Mouse (Mus musculus) bone marrow, adult 2 months (tissue): ENCODE results near the gene Psmb8. TPM values are rescaled to one million over a fixed set of nuclear protein-coding genes. Genes with fewer than 3 reads are reported as not detected.
"Not testable (repeated sequence)": the region's sequence is repeated elsewhere in the genome, so short reads cannot be mapped to it uniquely, and the experiment has no call there.

Source experiments
- H3K27ac ChIP-seq: fragments of 200-500 bp; 2 replicates; pipeline ENCODE4 v1.5.1; 2012; ENCODE audit warnings: low read depth, mild to moderate bottlenecking, control low read depth, inconsistent platforms, low read length; ENCODE audit not compliant: control insufficient read depth, poor library complexity, insufficient read depth
- H3K4me1 ChIP-seq: fragments of 200-500 bp; 2 replicates; pipeline ENCODE4 v1.6.1; 2011; ENCODE audit warnings: low read length; ENCODE audit not compliant: control insufficient read depth, insufficient read depth
- H3K4me3 ChIP-seq: fragments of 200-500 bp; replicated peaks from 2 replicates; pipeline ENCODE3; 2011; ENCODE audit warnings: mild to moderate bottlenecking, low read depth, low read length, control low read depth; ENCODE audit not compliant: control insufficient read depth
- CTCF ChIP-seq: fragments of 200-500 bp; IDR thresholded peaks from 2 replicates; pipeline ENCODE4 v1.5.1; 2011; ENCODE audit warnings: low read length, control low read depth; ENCODE audit not compliant: control insufficient read depth, insufficient read depth
- POLR2A ChIP-seq: fragments of 200-500 bp; IDR thresholded peaks from 2 replicates; pipeline ENCODE4 v1.6.1; 2011; ENCODE audit warnings: low read depth, mild to moderate bottlenecking, control low read depth, low read length, borderline replicate concordance; ENCODE audit not compliant: control insufficient read depth
- WGBS: fragments of 180-500 bp; shearing (Covaris S2); methylation state at CpG from one replicate; pipeline ENCODE4 v1.1.7; 2018; 5-methylcytosine and 5-hydroxymethylcytosine counted together
- polyA plus RNA-seq: library from polyadenylated mRNA; stranded (reverse); fragments of >200 nt; gene quantifications from 2 replicates; pipeline ENCODE4 v1.2.4, GENCODE M21; 2011; ENCODE audit warnings: low replicate concordance; ENCODE audit not compliant: missing spikeins, insufficient read depth, insufficient read length

Psmb8 gene
- polyA plus RNA-seq, 1 experiment: 68.8 TPM

DNA sequence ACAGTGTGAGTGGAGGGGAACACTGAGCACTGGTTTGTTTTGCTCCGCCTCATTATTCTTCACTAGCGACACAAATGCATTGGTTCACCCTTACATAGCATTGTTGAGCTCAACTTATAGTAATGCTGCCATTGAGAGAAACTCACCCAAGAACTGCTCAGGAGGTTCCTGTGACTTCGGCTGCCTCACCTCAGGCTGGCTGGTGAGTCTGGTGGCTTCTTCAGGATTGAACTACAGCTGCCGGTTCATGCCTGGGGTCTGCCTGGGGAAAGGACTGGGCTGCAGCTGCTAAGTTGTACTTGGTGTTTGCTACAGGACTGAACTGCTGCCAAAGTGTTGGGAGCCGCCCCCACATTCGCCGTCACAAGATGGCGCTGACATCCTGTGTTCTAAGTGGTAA lies 27.9 kb downstream of the Psmb8 start:
- Histone ChIP-seq H3K4me3 (no peak overlapping the region), H3K27ac (no peak overlapping the region), H3K4me1 (no peaks in the 10 kb centered on the region)
- TF ChIP-seq CTCF: no peak
- TF ChIP-seq POLR2A: no peak
- 90% methylated on average over 8 of the region's 8 CpGs for WGBS

DNA sequence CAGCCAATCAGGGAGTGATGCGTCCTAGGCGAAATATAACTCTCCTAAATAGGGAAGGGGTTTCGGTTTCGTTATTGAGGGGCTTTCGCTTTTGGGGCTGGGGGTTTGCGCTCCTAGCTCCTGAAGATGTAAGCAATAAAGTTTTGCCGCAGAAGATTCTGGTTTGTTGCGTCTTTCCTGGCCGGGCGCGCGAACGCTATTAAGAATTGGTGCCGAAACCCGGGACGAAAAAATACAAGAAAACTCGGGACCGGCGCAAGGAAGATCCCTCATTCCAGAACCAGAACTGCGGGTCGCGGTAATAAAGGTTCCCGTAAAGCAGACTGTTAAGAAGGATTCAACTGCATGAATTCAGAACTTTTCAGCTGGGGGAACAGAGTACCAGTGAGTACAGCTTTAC lies 28.4 kb downstream of the Psmb8 start:
- not testable (repeated sequence) for H3K4me1 ChIP-seq, H3K4me3 ChIP-seq, H3K27ac ChIP-seq
- 97% methylated on average over 17 of the region's 23 CpGs for WGBS

DNA sequence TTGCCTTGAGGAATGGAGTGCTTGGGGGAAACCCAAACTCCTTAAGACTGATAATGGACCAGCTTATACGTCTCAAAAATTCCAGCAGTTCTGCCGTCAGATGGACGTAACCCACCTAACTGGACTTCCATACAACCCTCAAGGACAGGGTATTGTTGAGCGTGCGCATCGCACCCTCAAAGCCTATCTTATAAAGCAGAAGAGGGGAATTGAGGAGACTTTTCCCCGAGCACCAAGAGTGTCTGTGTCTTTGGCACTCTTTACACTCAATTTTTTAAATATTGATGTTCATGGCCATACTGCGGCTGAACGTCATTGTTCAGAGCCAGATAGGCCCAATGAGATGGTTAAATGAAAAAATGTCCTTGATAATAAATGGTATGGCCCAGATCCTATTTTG lies 33.5 kb downstream of the Psmb8 start:
- WGBS: 89% methylated on average over 9 of the region's 9 CpGs
- H3K4me1 ChIP-seq, H3K27ac ChIP-seq, H3K4me3 ChIP-seq: not testable (repeated sequence)

DNA sequence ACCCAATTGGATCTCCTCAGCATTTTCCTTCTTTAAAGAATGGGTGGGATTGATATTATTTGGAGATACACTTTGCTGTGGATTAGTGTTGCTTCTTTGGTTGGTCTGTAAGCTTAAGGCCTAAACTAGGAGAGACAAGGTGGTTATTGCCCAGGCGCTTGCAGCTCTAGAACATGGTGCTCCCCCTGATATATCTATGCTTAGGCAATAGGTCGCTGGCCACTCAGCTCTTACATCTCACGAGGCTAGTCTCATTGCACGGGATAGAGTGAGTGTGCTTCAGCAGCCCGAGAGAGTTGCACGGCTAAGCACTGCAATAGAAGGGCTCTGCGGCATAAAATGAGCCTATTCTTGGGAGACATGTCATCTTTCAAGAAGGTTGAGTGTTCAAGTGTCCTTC lies 34.5 kb downstream of the Psmb8 start:
- WGBS: 94% methylated on average over 7 of the region's 7 CpGs
- H3K4me1 ChIP-seq, H3K27ac ChIP-seq, H3K4me3 ChIP-seq: not testable (repeated sequence)

DNA sequence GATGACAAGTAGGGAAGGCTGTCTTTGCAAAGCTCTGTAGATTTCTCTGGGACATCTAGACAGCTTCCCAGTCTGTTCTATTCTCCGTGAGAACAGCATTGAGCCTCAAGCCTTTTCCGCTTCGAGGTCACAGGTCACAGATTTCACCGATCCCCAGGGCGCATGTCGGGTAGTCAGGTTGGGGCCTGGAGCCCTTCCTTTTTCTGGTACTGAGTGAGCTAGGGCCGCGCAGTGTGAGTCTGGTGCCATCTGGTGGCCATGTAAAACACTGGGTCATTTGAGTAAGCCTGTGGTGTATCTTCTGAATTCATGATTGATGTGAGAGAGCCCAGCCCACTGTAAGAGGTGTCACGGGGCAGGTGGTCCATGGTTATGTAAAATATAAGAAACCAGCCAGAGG lies 37.4 kb downstream of the Psmb8 start:
- no peak overlapping the region for H3K27ac ChIP-seq
- under 1% methylated on average over 9 of the region's 9 CpGs for WGBS

DNA sequence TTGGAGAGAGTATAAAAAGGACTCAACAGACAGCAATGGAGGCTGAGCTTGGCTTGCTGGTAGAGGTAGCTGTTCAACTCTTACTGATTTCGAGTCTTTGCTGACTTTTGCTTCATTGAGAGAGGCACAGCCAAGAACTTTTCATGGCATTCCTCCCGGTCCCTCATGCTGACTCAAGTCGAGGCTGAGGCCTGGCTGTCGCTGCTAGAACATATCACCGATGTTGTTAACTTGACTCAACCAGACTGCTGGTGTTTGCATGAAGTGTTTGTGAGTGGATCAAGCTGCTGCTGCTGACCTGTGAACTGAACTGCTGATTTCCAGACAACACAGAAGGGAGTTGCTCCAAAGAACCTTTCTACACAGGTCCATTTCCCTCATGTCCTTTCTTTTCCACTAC lies 39.2 kb downstream of the Psmb8 start:
- WGBS: 81% methylated on average over 5 of the region's 5 CpGs
- Histone ChIP-seq H3K27ac (no peak overlapping the region), H3K4me3 (no peak overlapping the region), H3K4me1 (no peaks in the 10 kb centered on the region; the same call in 1 of the 2 replicates)
- no peak for TF ChIP-seq POLR2A
- TF ChIP-seq CTCF: no peak

More for the DNA sequence above, 37.4 kb downstream of the Psmb8 start:
- TF ChIP-seq POLR2A: no peak
- peak; percentile 99 for TF ChIP-seq CTCF
- H3K4me1 ChIP-seq: no peaks in the 10 kb centered on the region; the same call in 1 of the 2 replicates
- H3K4me3 ChIP-seq: no peak overlapping the region

DNA sequence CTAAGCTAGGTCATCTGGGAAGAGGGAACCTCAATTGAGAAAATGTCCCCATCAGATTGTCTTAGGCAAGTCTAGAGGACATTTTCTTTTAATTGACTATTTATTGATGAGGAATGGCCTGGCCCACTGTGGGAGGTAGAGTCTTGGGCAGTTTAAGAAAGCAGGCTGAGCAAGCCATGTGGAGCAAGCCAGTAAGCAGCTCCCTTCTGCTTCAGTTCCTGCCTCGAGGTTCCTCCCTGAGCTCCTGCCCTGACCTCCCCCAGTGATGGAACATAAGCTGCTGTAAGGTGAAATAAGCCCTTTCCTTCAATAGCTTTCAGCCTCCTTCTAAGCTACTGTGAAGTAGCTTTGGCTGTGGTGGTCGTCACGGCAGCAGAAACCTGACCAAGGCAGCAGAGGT lies 40.2 kb downstream of the Psmb8 start:
- no peak overlapping the region for H3K4me3 ChIP-seq
- H3K4me1 ChIP-seq: no peaks in the 10 kb centered on the region; the same call in 1 of the 2 replicates
- WGBS: 68% methylated on average over 3 of the region's 3 CpGs
- H3K27ac ChIP-seq: no peak overlapping the region
- TF ChIP-seq CTCF: no peak
- no peak for TF ChIP-seq POLR2A

DNA sequence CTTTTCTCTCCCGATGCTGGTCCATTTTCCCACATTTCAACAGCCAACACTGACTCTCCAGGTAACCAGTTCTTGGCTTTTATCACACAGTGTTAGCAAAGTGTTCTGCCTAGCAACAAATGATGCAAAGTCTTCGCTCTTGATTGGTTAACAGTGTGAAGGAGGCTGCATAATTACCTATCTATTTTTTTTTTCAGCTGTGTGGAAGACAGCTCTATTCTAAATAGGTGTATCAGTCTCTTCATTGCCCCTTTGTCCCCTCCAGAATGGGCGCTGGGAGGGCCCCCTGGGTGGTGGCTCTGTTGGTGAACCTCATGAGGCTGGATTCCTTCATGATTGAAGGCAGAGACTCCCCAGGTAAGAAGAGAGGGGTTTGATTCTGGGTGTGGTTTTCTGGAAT lies 41.2 kb downstream of the Psmb8 start, which contains the start of gene H2-Ob:
Gene H2-Ob, plus strand, starts transcription at position 198 of the 400 bp plus-strand sequence.
- WGBS: 23% methylated on average over 3 of the region's 3 CpGs
- peak within 1 kb of the TSS; percentile 94 for H3K27ac ChIP-seq
- H3K4me3 ChIP-seq: peak within 1 kb of the TSS; percentile 45
- no peaks in the 10 kb centered on the region; the same call in 1 of the 2 replicates for H3K4me1 ChIP-seq
- TF ChIP-seq CTCF: no peak
- no peak for TF ChIP-seq POLR2A

DNA sequence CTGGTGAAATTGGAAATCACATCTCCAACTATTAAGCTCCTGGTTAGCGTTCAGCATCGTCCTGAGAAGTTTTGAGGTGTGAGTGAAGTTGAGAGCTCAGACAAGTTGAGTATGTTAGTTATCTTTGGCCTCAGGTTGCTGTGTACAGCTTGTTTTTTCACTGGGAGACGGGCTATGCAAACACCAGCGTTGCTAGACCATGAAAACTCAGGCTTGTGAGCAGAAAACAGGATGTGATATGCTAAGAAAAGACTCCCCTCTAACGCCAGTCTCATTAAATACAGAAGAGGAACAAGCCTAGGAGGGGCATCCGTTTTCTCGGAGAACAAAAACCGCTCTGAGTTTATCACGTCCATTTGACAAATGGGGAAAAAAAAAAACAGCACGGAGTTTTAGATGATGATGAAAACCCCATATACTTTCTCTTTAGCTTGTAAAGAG lies 42.1 kb downstream of the Psmb8 start:
- peak overlapping the region; percentile 94 for H3K27ac ChIP-seq
- H3K4me1 ChIP-seq: no peaks in the 10 kb centered on the region; the same call in 1 of the 2 replicates
- 2% methylated on average over 10 of the region's 10 CpGs for WGBS
- no peak for TF ChIP-seq CTCF
- peak; percentile 39; the same call in 1 of the 2 replicates for TF ChIP-seq POLR2A
- H3K4me3 ChIP-seq: peak overlapping the region; percentile 44

DNA sequence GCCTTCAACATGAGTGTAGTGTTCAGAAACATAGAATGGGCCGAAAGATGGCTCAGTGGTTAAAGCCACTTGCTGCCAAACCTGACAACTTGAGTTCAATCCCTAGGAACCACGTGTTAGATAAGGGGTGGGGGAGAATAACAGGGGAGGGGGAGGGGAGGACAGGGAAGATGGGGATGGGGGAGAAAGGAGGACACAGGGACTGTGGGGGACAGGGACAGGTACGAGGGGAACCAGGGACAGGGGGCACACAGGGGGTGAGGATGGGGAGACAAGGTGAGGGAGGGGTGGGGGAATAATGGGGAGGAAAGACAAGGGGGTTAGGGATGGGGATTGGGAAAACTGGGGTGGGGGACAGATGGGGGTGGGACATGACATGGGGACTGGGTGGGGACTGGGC lies 42.8 kb downstream of the Psmb8 start:
- TF ChIP-seq POLR2A (no peak), CTCF (no peak)
- no peaks in the 10 kb centered on the region; the same call in 1 of the 2 replicates for H3K4me1 ChIP-seq
- H3K4me3 ChIP-seq: no peak overlapping the region
- H3K27ac ChIP-seq: peak overlapping the region; percentile 82
- 15% methylated on average over 3 of the region's 3 CpGs for WGBS
